Mouse (Mus musculus): Measurements from ENCODE around the gene Anks4b.

The Anks4b gene

GRCm38 (mm10) chr7:120189369-120190149, 15.9 kb downstream of the Anks4b start:
- DNase-seq (ENCODE audit: low spot score) = no peak

GRCm38 (mm10) chr7:120190150-120190665, 16.6 kb downstream of the Anks4b start:
- DNase-seq (ENCODE audit: low spot score) = no peak

DNA sequence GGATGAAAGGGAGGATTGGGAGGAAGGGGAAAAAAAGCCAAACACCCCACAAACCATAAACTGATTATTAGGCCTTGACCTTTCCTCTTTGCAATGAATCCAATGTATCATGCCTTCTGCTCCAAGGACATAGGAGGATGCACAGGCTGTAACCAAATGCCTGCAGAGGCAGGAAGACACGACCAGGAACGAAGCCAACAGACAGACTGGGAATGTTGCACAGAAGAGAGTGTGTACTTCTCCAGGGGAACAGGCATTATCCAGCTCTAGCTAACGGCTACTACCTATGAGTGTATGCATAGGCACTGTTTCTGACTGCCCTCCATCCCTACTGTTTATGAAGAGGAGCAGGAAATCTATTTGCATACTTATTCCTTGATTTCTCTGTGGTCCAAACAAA, 18.5 kb downstream of the Anks4b start:
- DNase-seq (ENCODE audit: low spot score) = no peak

DNA sequence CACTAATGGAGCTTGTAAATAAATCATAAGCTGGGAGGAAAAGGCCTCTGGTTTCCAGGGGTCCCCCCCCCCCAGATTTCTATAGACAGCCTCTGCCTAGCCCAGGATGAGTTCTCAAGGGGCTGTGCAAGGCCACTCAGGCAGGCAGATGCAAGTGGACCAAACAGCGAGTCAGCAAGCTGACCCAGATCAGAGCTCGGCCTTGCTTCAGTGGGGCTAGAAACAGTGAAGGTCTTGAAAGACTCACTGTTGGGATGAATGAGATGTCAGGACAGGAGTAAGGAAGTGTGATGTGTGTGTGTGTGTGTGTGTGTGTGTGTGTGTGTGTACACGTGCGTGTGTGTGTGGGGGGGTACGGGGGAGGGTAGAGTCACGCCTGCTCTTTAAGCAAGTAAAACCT, 19.2 kb downstream of the Anks4b start:
- DNase-seq (ENCODE audit: low spot score) = no peak

DNA sequence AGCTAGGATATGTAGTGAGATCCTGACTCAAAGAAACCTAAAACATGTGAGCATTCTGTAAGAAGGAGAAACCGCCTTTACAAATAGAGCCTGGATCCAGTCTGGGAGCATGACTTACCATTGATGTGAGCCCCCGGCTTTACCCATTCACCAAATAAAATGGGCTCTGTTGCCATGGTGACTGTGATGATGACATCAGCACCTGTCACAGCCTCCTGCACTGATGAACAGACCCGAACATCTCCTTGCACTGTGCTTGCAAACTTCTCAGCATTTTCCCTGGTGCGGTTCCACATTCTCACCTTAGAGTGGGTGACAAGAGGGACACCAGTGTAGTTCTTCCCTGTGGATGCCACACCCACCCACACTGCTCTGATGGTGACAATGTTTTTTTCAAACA, 21.5 kb downstream of the Anks4b start:
- no peak for DNase-seq (ENCODE audit: low spot score)

GRCm38 (mm10) chr7:120201231-120201744, 27.6 kb downstream of the Anks4b start:
- no peak for DNase-seq (ENCODE audit: low spot score)

GRCm38 (mm10) chr7:120201771-120202170, 28.1 kb downstream of the Anks4b start, which contains the start of gene Crym:
Crym (minus strand) TSS chr7:120202111.
- no peak for DNase-seq (ENCODE audit: low spot score)

- DNase-seq (ENCODE audit: low spot score) = peak; percentile 83
These were observed 30.1 kb downstream of the Anks4b start, which contains the start of gene Abca14 for GRCm38 (mm10) chr7:120203789-120204188. Abca14 (plus strand) TSS chr7:120203961.

GRCm38 (mm10) chr7:120205989-120206388, 32.3 kb downstream of the Anks4b start:
- DNase-seq (ENCODE audit: low spot score) = no peak

DNA sequence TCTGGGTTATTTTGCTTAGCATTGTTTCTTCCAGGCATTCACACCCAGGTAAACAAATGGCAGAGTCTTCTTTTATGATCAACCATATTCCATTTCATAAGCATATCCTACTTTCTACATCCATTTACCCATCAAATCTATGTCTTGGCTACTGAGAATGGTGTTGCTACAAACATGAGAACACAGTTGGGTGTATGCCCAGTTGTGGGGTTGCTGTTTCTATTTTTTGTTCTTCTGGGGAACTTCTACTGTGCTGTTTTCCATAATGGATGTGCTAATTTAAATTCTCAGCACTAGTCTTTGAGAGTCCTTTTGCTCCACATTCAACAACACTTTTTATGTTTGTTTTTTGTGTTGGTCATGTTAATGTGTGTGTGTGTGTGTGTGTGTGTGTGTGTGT, 54.9 kb downstream of the Anks4b start:
- no peak for DNase-seq (ENCODE audit: low spot score)

All from urinary bladder, postnatal 25 days (tissue).